In the genomic region with DNA sequence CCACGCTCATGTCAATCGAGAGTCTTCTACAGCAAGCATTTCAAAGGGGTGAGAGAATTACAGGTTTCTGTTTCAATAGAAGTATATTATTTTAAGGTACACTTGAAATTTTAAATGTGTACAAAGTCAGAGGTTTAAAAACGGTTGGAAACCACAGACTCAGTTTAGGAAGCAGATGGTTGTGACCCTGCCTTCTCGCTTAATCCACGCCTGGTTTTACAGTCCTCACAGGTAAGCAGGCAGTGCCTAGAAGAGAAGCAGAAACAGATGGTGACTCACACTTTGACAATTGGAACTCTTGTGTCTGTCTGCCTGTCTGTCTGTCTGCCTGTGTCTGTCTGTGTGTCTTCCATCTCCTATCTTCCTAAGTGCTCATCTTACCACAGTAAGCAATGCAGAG, we compare ENCODE assay signal across 28 mouse cellular contexts. TPM values are rescaled to one million over a fixed set of nuclear protein-coding genes. Genes with fewer than 3 reads are reported as not detected.
DNase-seq lines count a peak whose midpoint lies in the region; ATAC-seq lines count a peak whose summit lies in the region.
"Had no signal": no experiment of that assay in that cellular context is flagged by ENCODE, and none has a peak within 500 bp of the region (broad histone marks: within the 10 kb centered on the region; RNA-seq: fewer than 3 reads in every experiment).

No protein-coding gene starts in this region.

- H3K4me1 ChIP-seq in heart, embryonic 12.5 days (replicated peaks), result no peaks in the 10 kb centered on the region
- H3K4me1 ChIP-seq: embryonic facial prominence, embryonic 10.5 days; embryonic facial prominence, embryonic 12.5 days; forebrain, embryonic 10.5 days; forebrain, embryonic 12.5 days had no signal

- DNase-seq in heart, adult 11 months, result peak; percentile 15
- DNase-seq in 416B (ENCODE audit: low read depth), result peak; percentile 57
- no peak for DNase-seq in adrenal gland, postnatal 36 days
- DNase-seq in lung, postnatal 4 days, result no peak
- DNase-seq: adrenal gland, adult 8-10 months; adrenal gland, postnatal 14 days; B cell, adult 2 months; cerebellum, adult 11 months; cerebellum, adult 18-20 months; cerebellum, adult 8-10 months; cerebellum, adult 9-11 months; cerebellum, postnatal 14 days; cerebellum, postnatal 36 days had no signal

- H3K9ac ChIP-seq in heart, embryonic 12.5 days, result no peak overlapping the region
- H3K9ac ChIP-seq: embryonic facial prominence, embryonic 12.5 days; forebrain, embryonic 12.5 days had no signal

- H3K9me3 ChIP-seq in heart, embryonic 12.5 days (replicated peaks), result no peaks in the 10 kb centered on the region
- H3K9me3 ChIP-seq: embryonic facial prominence, embryonic 10.5 days; embryonic facial prominence, embryonic 12.5 days; forebrain, embryonic 10.5 days; forebrain, embryonic 12.5 days; G1E had no signal

- H3K4me3 ChIP-seq in heart, embryonic 12.5 days, result no peak overlapping the region
- H3K4me3 ChIP-seq: embryonic facial prominence, embryonic 10.5 days; embryonic facial prominence, embryonic 12.5 days; erythroblast, embryonic 14.5 days; forebrain, embryonic 10.5 days; forebrain, embryonic 12.5 days had no signal

- WGBS in heart, embryonic 12.5 days, result 79% methylated on average over 5 of the region's 5 CpGs

- no peak overlapping the region for H3K4me2 ChIP-seq in heart, embryonic 12.5 days
- H3K4me2 ChIP-seq: embryonic facial prominence, embryonic 12.5 days; forebrain, embryonic 12.5 days had no signal

- ATAC-seq in heart, embryonic 12.5 days (ENCODE audit: insufficient number of reproducible peaks, low FRiP score), result no peak
- ATAC-seq in common myeloid progenitor, adult 5-6 weeks (replicated peaks; ENCODE audit: low read depth, poor library complexity, severe bottlenecking), result 0 out of 2 replicates have a peak, but pooled peaks have one; percentile 32
- peak; percentile 43 for ATAC-seq in megakaryocyte progenitor cell, adult 5-6 weeks (replicated peaks; ENCODE audit: poor library complexity)
- ATAC-seq: activated CD4-positive, CD25-positive, alpha-beta regulatory T cell, adult 4 months; CD4-positive, CD25-positive, alpha-beta regulatory T cell, adult 4 months; forebrain, embryonic 14.5 days; forebrain, embryonic 16.5 days; Patski had no signal

- no peaks in the 10 kb centered on the region for H3K27me3 ChIP-seq in heart, embryonic 12.5 days (replicated peaks)
- H3K27me3 ChIP-seq: CH12.LX; embryonic facial prominence, embryonic 12.5 days; forebrain, embryonic 12.5 days; Patski had no signal

- no peak overlapping the region for H3K27ac ChIP-seq in heart, embryonic 12.5 days (ENCODE audit: poor library complexity, severe bottlenecking)
- H3K27ac ChIP-seq: embryonic facial prominence, embryonic 10.5 days; embryonic facial prominence, embryonic 12.5 days; forebrain, embryonic 10.5 days; forebrain, embryonic 12.5 days had no signal

- peaks cover 11% of the 10 kb centered on the region for H3K36me3 ChIP-seq in heart, embryonic 12.5 days
- H3K36me3 ChIP-seq: forebrain, embryonic 12.5 days had no signal

RNA-seq across cellular contexts. Expression of a gene that starts 17.2 kb away (rescaled TPM):
- 27.5 and 29.0 TPM in 2 replicates for polyA plus RNA-seq in heart, embryonic 12.5 days (2016; fragmentation: Nextera tagmentation; extraction: Ambion mirVana)
- total RNA-seq in common myeloid progenitor, adult 5-6 weeks (2017), result 8.9 and 23.2 TPM in 2 replicates
- total RNA-seq in megakaryocyte progenitor cell, adult 5-6 weeks (2015), result 4.7 and 6.9 TPM in 2 replicates
- 5.5 and 7.9 TPM in 2 replicates for total RNA-seq in megakaryocyte progenitor cell, adult 5-6 weeks (2017)
- 10 to 100 TPM; 17.6 to 19.9 TPM for total RNA-seq in adrenal gland, postnatal 36 days (2021)
- polyA plus RNA-seq: erythroblast, embryonic 14.5 days; G1E had no signal

RNA-seq across cellular contexts. Expression of a gene that starts 31.0 kb away (rescaled TPM):
- polyA plus RNA-seq in heart, embryonic 12.5 days (2016; fragmentation: Nextera tagmentation; extraction: Ambion mirVana), result 212 and 230 TPM in 2 replicates
- 209 and 247 TPM in 2 replicates for total RNA-seq in common myeloid progenitor, adult 5-6 weeks (2017)
- total RNA-seq in megakaryocyte progenitor cell, adult 5-6 weeks (2015), result 239 and 256 TPM in 2 replicates
- total RNA-seq in megakaryocyte progenitor cell, adult 5-6 weeks (2017), result 218 and 231 TPM in 2 replicates
- total RNA-seq in adrenal gland, postnatal 36 days (2021), result 100 to 1,000 TPM; 257 to 258 TPM

Comparison
In these comparisons a context has a peak if more than half of its experiments do, and no peak if none do; other contexts are left out.
1. DNase-seq: peak in heart, adult 11 months (single experiment) and 416B (single experiment); none in adrenal gland, postnatal 36 days (0 of 2) and lung, postnatal 4 days (0 of 2).